In the genomic region with DNA sequence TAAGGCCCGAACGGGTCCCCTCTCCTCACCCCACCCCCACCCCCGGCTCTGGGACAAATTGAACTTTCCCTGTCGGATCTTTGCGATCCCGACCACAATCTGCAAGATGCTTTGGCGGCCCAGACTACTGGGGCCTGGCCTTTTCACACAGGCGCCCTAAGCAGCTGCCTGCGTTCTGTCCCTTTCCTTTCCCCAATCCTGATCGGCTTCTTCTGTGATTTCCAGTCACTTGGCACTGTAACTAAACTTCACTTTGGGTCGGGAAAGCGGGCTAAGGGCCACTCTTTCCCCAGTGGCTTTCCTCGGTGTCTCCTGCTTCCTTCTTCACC, we compare ENCODE assay signal across 8 mouse cellular contexts. TPM values are rescaled to one million over a fixed set of nuclear protein-coding genes. Genes with fewer than 3 reads are reported as not detected.
DNase-seq lines count a peak whose midpoint lies in the region; ATAC-seq and TF ChIP-seq lines count a peak whose summit lies in the region.

No protein-coding gene starts in this region.

- H3K4me2 ChIP-seq in embryonic facial prominence, embryonic 11.5 days (ENCODE audit: low read depth, low read length), result peak overlapping the region; percentile 84
- peak overlapping the region; percentile 93 for H3K4me2 ChIP-seq in hindbrain, postnatal 0 days (ENCODE audit: low read depth, low read length)
- H3K4me2 ChIP-seq in midbrain, postnatal 0 days (ENCODE audit: low read depth, low read length, poor library complexity, severe bottlenecking), result peak overlapping the region; percentile 98

- H3K9me3 ChIP-seq in embryonic facial prominence, embryonic 11.5 days (replicated peaks; ENCODE audit: control insufficient read depth, low read length), result no peaks in the 10 kb centered on the region
- H3K9me3 ChIP-seq in hindbrain, postnatal 0 days (ENCODE audit: low read length), result no peaks in the 10 kb centered on the region
- H3K9me3 ChIP-seq in midbrain, postnatal 0 days (ENCODE audit: low read length), result no peaks in the 10 kb centered on the region

- H3K27me3 ChIP-seq in liver, adult 2 months (ENCODE audit: control insufficient read depth, insufficient read depth, low read length), result no peaks in the 10 kb centered on the region
- H3K27me3 ChIP-seq in embryonic facial prominence, embryonic 11.5 days (ENCODE audit: control insufficient read depth, insufficient read depth, low read length), result no peaks in the 10 kb centered on the region
- no peaks in the 10 kb centered on the region for H3K27me3 ChIP-seq in hindbrain, postnatal 0 days (ENCODE audit: insufficient read depth, low read length)
- no peaks in the 10 kb centered on the region for H3K27me3 ChIP-seq in midbrain, postnatal 0 days (ENCODE audit: insufficient read depth, low read length)

- peak overlapping the region; percentile 72 for H3K27ac ChIP-seq in liver, adult 2 months (replicated peaks; ENCODE audit: insufficient read depth, low read depth, low read length)
- peak overlapping the region; percentile 96 for H3K27ac ChIP-seq in embryonic facial prominence, embryonic 11.5 days (replicated peaks; ENCODE audit: low read depth, low read length)
- peak overlapping the region; percentile 72 for H3K27ac ChIP-seq in hindbrain, postnatal 0 days
- peak overlapping the region; percentile 65 for H3K27ac ChIP-seq in midbrain, postnatal 0 days (ENCODE audit: low read depth, low read length)

- peak; percentile 36 for DNase-seq in liver, adult 2 months (ENCODE audit: extremely low read depth, low read depth, low spot score)
- DNase-seq in liver, result no peak
- peak; percentile 42 for DNase-seq in embryonic facial prominence, embryonic 11.5 days (ENCODE audit: low spot score)
- no peak for DNase-seq in hindbrain, postnatal 0 days (ENCODE audit: low spot score)
- no peak for DNase-seq in midbrain, postnatal 0 days (ENCODE audit: low spot score)
- DNase-seq in natural killer cell, adult 2 months (ENCODE audit: low spot score in 2 of 2), result no peak
- DNase-seq in urinary bladder, postnatal 10 days (ENCODE audit: low spot score), result no peak
- no peak for DNase-seq in gastrocnemius, postnatal 25 days

- under 1% methylated on average over 13 of the region's 13 CpGs for WGBS in liver, adult 2 months
- 0% methylated on average over 13 of the region's 13 CpGs for WGBS in embryonic facial prominence, embryonic 11.5 days
- under 1% methylated on average over 13 of the region's 13 CpGs for WGBS in hindbrain, postnatal 0 days
- under 1% methylated on average over 13 of the region's 13 CpGs for WGBS in midbrain, postnatal 0 days

- H3K4me1 ChIP-seq in liver, adult 2 months (ENCODE audit: control insufficient read depth, insufficient read depth, low read length), result peaks cover 9% of the 10 kb centered on the region
- peaks cover 6% of the 10 kb centered on the region; the same call in 1 of the 2 replicates for H3K4me1 ChIP-seq in embryonic facial prominence, embryonic 11.5 days (ENCODE audit: control insufficient read depth, insufficient read depth, low read length)
- no peaks in the 10 kb centered on the region for H3K4me1 ChIP-seq in hindbrain, postnatal 0 days (ENCODE audit: insufficient read depth, low read length)
- no peaks in the 10 kb centered on the region for H3K4me1 ChIP-seq in midbrain, postnatal 0 days (ENCODE audit: insufficient read depth, low read length)

- TF ChIP-seq POLR2A in liver, adult 2 months (IDR thresholded peaks at IDR 0.05; ENCODE audit: extremely low read depth, insufficient read depth, low read length), result no peak

- ATAC-seq in embryonic facial prominence, embryonic 11.5 days (replicated peaks; ENCODE audit: insufficient number of reproducible peaks, low FRiP score, low TSS enrichment, low read depth), result no peak
- no peak for ATAC-seq in hindbrain, postnatal 0 days
- ATAC-seq in midbrain, postnatal 0 days (ENCODE audit: low FRiP score), result no peak

- no peaks in the 10 kb centered on the region for H3K36me3 ChIP-seq in liver, adult 2 months (ENCODE audit: control insufficient read depth, insufficient read depth, low read length)
- H3K36me3 ChIP-seq in embryonic facial prominence, embryonic 11.5 days (replicated peaks; ENCODE audit: control insufficient read depth, insufficient read depth, low read depth, low read length), result no peaks in the 10 kb centered on the region; the same call in 1 of the 2 replicates
- no peaks in the 10 kb centered on the region for H3K36me3 ChIP-seq in hindbrain, postnatal 0 days (ENCODE audit: insufficient read depth, low read length)
- H3K36me3 ChIP-seq in midbrain, postnatal 0 days (ENCODE audit: insufficient read depth, low read length), result no peaks in the 10 kb centered on the region

- peak overlapping the region; percentile 92 for H3K9ac ChIP-seq in liver, adult 2 months (ENCODE audit: low read depth, low read length)
- peak overlapping the region; percentile 89 for H3K9ac ChIP-seq in embryonic facial prominence, embryonic 11.5 days (replicated peaks; ENCODE audit: low read length)
- H3K9ac ChIP-seq in hindbrain, postnatal 0 days (replicated peaks; ENCODE audit: low read length), result peak overlapping the region; percentile 65
- H3K9ac ChIP-seq in midbrain, postnatal 0 days (replicated peaks; ENCODE audit: low read length, poor library complexity, severe bottlenecking), result peak overlapping the region; percentile 60

- peaks cover 5% of the 10 kb centered on the region; the same call in 1 of the 2 replicates for H3K79me2 ChIP-seq in liver, adult 2 months (ENCODE audit: control insufficient read depth, insufficient read depth, low read length)

- no peak for TF ChIP-seq CTCF in liver, adult 2 months (IDR thresholded peaks at IDR 0.05; ENCODE audit: low read depth, low read length)
- no peak for TF ChIP-seq CTCF in hindbrain, postnatal 0 days (IDR thresholded peaks at IDR 0.05; ENCODE audit: low read depth)
- no peak for TF ChIP-seq CTCF in midbrain, postnatal 0 days (IDR thresholded peaks at IDR 0.05)

- peak overlapping the region; percentile 95 for H3K4me3 ChIP-seq in liver, adult 2 months (ENCODE audit: insufficient read depth, low read depth, low read length)
- H3K4me3 ChIP-seq in embryonic facial prominence, embryonic 11.5 days (ENCODE audit: low read depth, low read length), result peak overlapping the region; percentile 86
- peak overlapping the region; percentile 63 for H3K4me3 ChIP-seq in hindbrain, postnatal 0 days (ENCODE audit: low read length)
- peak overlapping the region; percentile 73 for H3K4me3 ChIP-seq in midbrain, postnatal 0 days (ENCODE audit: low read depth, low read length)

RNA-seq across cellular contexts. Expression of a gene that starts 17.5 kb away (rescaled TPM):
- total RNA-seq in liver, adult 2 months (2014; rRNA removed), result 2.5 and 3.4 TPM in 2 replicates
- polyA plus RNA-seq in liver, adult 2 months (2012; rRNA removed), result 6.7 and 8.1 TPM in 2 replicates
- polyA plus RNA-seq in embryonic facial prominence, embryonic 11.5 days (2014; fragmentation: Nextera tagmentation; extraction: Ambion mirVana), result 30.4 and 31.4 TPM in 2 replicates
- total RNA-seq in hindbrain, postnatal 0 days (2014; rRNA removed), result 20.2 and 25.7 TPM in 2 replicates
- polyA plus RNA-seq in hindbrain, postnatal 0 days (2015; fragmentation: Nextera tagmentation; extraction: Ambion mirVana), result 25.3 and 27.1 TPM in 2 replicates
- 25.8 and 26.0 TPM in 2 replicates for total RNA-seq in midbrain, postnatal 0 days (2014; rRNA removed)
- 31.9 and 33.1 TPM in 2 replicates for polyA plus RNA-seq in midbrain, postnatal 0 days (2015; fragmentation: Nextera tagmentation; extraction: Ambion mirVana)
- total RNA-seq in gastrocnemius, postnatal 25 days (2021), result 10 to 100 TPM; 12.1 to 13.8 TPM

RNA-seq across cellular contexts. Expression of a gene that starts 17.6 kb away (rescaled TPM):
- 14.4 and 15.0 TPM in 2 replicates for total RNA-seq in liver, adult 2 months (2014; rRNA removed)
- 15.0 and 19.4 TPM in 2 replicates for polyA plus RNA-seq in liver, adult 2 months (2012; rRNA removed)
- 47.1 and 48.0 TPM in 2 replicates for polyA plus RNA-seq in embryonic facial prominence, embryonic 11.5 days (2014; fragmentation: Nextera tagmentation; extraction: Ambion mirVana)
- total RNA-seq in hindbrain, postnatal 0 days (2014; rRNA removed), result 27.9 and 40.9 TPM in 2 replicates
- polyA plus RNA-seq in hindbrain, postnatal 0 days (2015; fragmentation: Nextera tagmentation; extraction: Ambion mirVana), result 27.3 and 27.9 TPM in 2 replicates
- total RNA-seq in midbrain, postnatal 0 days (2014; rRNA removed), result 33.8 and 44.7 TPM in 2 replicates
- polyA plus RNA-seq in midbrain, postnatal 0 days (2015; fragmentation: Nextera tagmentation; extraction: Ambion mirVana), result 32.4 TPM in 2 replicates
- 10 to 100 TPM; 16.0 to 16.2 TPM for total RNA-seq in gastrocnemius, postnatal 25 days (2021)

RNA-seq across cellular contexts. Expression of a gene that starts 17.6 kb away (rescaled TPM):
- total RNA-seq in liver, adult 2 months (2014; rRNA removed), result 1.2 and 1.9 TPM in 2 replicates
- 0.14 and 0.31 TPM in 2 replicates for polyA plus RNA-seq in liver, adult 2 months (2012; rRNA removed)
- 0.98 and 1.9 TPM in 2 replicates for polyA plus RNA-seq in embryonic facial prominence, embryonic 11.5 days (2014; fragmentation: Nextera tagmentation; extraction: Ambion mirVana)
- 4.6 and 4.8 TPM in 2 replicates for total RNA-seq in hindbrain, postnatal 0 days (2014; rRNA removed)
- 1.2 and 1.6 TPM in 2 replicates for polyA plus RNA-seq in hindbrain, postnatal 0 days (2015; fragmentation: Nextera tagmentation; extraction: Ambion mirVana)
- 3.2 and 8.0 TPM in 2 replicates for total RNA-seq in midbrain, postnatal 0 days (2014; rRNA removed)
- polyA plus RNA-seq in midbrain, postnatal 0 days (2015; fragmentation: Nextera tagmentation; extraction: Ambion mirVana), result 0.96 and 1.1 TPM in 2 replicates
- total RNA-seq in gastrocnemius, postnatal 25 days (2021), result 1 to 10 TPM; 2.3 to 2.5 TPM

RNA-seq across cellular contexts. Expression of a gene that starts 36.7 kb away (rescaled TPM):
- total RNA-seq in liver, adult 2 months (2014; rRNA removed), result 1.2 and 2.1 TPM in 2 replicates
- 2.2 TPM in 2 replicates for polyA plus RNA-seq in liver, adult 2 months (2012; rRNA removed)
- polyA plus RNA-seq in embryonic facial prominence, embryonic 11.5 days (2014; fragmentation: Nextera tagmentation; extraction: Ambion mirVana), result 4.3 and 5.2 TPM in 2 replicates
- total RNA-seq in hindbrain, postnatal 0 days (2014; rRNA removed), result 20.7 and 25.5 TPM in 2 replicates
- 4.2 and 4.9 TPM in 2 replicates for polyA plus RNA-seq in hindbrain, postnatal 0 days (2015; fragmentation: Nextera tagmentation; extraction: Ambion mirVana)
- total RNA-seq in midbrain, postnatal 0 days (2014; rRNA removed), result 24.3 and 24.4 TPM in 2 replicates
- 3.7 and 3.9 TPM in 2 replicates for polyA plus RNA-seq in midbrain, postnatal 0 days (2015; fragmentation: Nextera tagmentation; extraction: Ambion mirVana)
- total RNA-seq in gastrocnemius, postnatal 25 days (2021), result 1 to 10 TPM; 2.2 to 2.8 TPM

Comparison
In these comparisons a context has a peak if more than half of its experiments do, and no peak if none do; other contexts are left out.
1. DNase-seq: peak in liver, adult 2 months (single experiment) and embryonic facial prominence, embryonic 11.5 days (single experiment); none in liver (single experiment), hindbrain, postnatal 0 days (single experiment), midbrain, postnatal 0 days (single experiment), natural killer cell, adult 2 months (0 of 2), urinary bladder, postnatal 10 days (single experiment) and gastrocnemius, postnatal 25 days (single experiment).
2. Peak in every context shown above with its lines, with median percentiles within 50 percentile points of each other: H3K27ac ChIP-seq, H3K4me3 ChIP-seq, H3K9ac ChIP-seq and H3K4me2 ChIP-seq.